Mouse (Mus musculus): Measurements from ENCODE around the gene Dstyk. TPM values are rescaled to one million over a fixed set of nuclear protein-coding genes. Genes with fewer than 3 reads are reported as not detected.
A peak's percentile ranks its signal among the peaks of the same experiment; 100 is the strongest.

The Dstyk gene
- polyA plus RNA-seq, 1 experiment from 2014 or later = 11.6 TPM

- Histone ChIP-seq H3K27ac (ENCODE audit: low read length) (no peak overlapping the region), H3K9ac (ENCODE audit: low read length) (no peak overlapping the region), H3K36me3 (ENCODE audit: control insufficient read depth, insufficient read depth, low read length) (no peaks in the 10 kb centered on the region), H3K27me3 (ENCODE audit: control insufficient read depth, insufficient read depth, low read length) (no peaks in the 10 kb centered on the region), H3K4me1 (ENCODE audit: control insufficient read depth, insufficient read depth, low read length) (no peaks in the 10 kb centered on the region), H3K4me3 (replicated peaks; ENCODE audit: low read length) (no peak overlapping the region), H3K4me2 (ENCODE audit: low read depth, low read length) (no peak overlapping the region), H3K9me3 (replicated peaks; ENCODE audit: control insufficient read depth, low read length) (peaks cover 6% of the 10 kb centered on the region; the same call in 1 of the 2 replicates)
- WGBS = 42% methylated on average over 2 of the region's 2 CpGs
- ATAC-seq (ENCODE audit: insufficient read depth, low FRiP score) = no peak
These were observed 20.6 kb upstream of the Dstyk start for GRCm38 (mm10) chr1:132396705-132397104.

- Histone ChIP-seq H3K27ac (ENCODE audit: low read length) (no peak overlapping the region), H3K4me2 (ENCODE audit: low read depth, low read length) (no peak overlapping the region), H3K4me3 (replicated peaks; ENCODE audit: low read length) (no peak overlapping the region), H3K9ac (ENCODE audit: low read length) (no peak overlapping the region), H3K4me1 (ENCODE audit: control insufficient read depth, insufficient read depth, low read length) (no peaks in the 10 kb centered on the region), H3K9me3 (replicated peaks; ENCODE audit: control insufficient read depth, low read length) (peaks cover 6% of the 10 kb centered on the region; the same call in 1 of the 2 replicates), H3K27me3 (ENCODE audit: control insufficient read depth, insufficient read depth, low read length) (no peaks in the 10 kb centered on the region), H3K36me3 (ENCODE audit: control insufficient read depth, insufficient read depth, low read length) (no peaks in the 10 kb centered on the region)
- ATAC-seq (ENCODE audit: insufficient read depth, low FRiP score) = no peak
- WGBS = 70% methylated on average over 1 of the region's 1 CpGs
These were observed 16.8 kb upstream of the Dstyk start for GRCm38 (mm10) chr1:132400538-132400937.

DNA sequence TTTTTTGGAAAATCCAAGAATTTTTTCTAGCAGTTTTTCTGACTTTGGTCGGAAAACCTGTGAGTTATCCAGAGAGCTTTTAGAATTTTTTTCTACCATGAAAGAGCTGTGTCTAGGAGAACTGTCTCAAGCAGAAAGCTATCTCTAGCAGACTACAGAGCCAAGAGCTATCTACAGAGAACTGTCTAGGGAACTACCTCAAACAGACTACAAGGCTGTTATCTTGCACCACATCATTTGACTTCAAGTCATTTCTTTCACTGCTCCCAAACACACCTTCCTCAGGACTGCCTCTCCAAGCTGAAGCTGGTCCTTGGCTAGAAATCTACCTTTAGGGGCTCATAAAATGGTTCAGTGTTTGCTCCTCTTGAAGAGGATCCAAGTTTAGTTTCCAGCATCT is 15.5 kb upstream of the Dstyk start:
- no peak overlapping the region for H3K4me3 ChIP-seq (replicated peaks; ENCODE audit: low read length)
- H3K9ac ChIP-seq (ENCODE audit: low read length) = no peak overlapping the region
- no peaks in the 10 kb centered on the region for H3K27me3 ChIP-seq (ENCODE audit: control insufficient read depth, insufficient read depth, low read length)
- no peak overlapping the region for H3K4me2 ChIP-seq (ENCODE audit: low read depth, low read length)
- ATAC-seq (ENCODE audit: insufficient read depth, low FRiP score) = no peak
- WGBS = 76% methylated on average over 1 of the region's 1 CpGs
- no peaks in the 10 kb centered on the region for H3K4me1 ChIP-seq (ENCODE audit: control insufficient read depth, insufficient read depth, low read length)
- H3K27ac ChIP-seq (ENCODE audit: low read length) = no peak overlapping the region
- H3K36me3 ChIP-seq (ENCODE audit: control insufficient read depth, insufficient read depth, low read length) = no peaks in the 10 kb centered on the region
- peaks cover 6% of the 10 kb centered on the region; the same call in 1 of the 2 replicates for H3K9me3 ChIP-seq (replicated peaks; ENCODE audit: control insufficient read depth, low read length)

GRCm38 (mm10) chr1:132410657-132411056 is 6.7 kb upstream of the Dstyk start:
- no peak for ATAC-seq (ENCODE audit: insufficient read depth, low FRiP score)
- H3K9ac ChIP-seq (ENCODE audit: low read length) = no peak overlapping the region
- 74% methylated on average over 3 of the region's 3 CpGs for WGBS

GRCm38 (mm10) chr1:132416244-132416942 is 962 bp upstream of the Dstyk start:
- WGBS = 65% methylated on average over 8 of the region's 8 CpGs
- no peak for ATAC-seq (ENCODE audit: insufficient read depth, low FRiP score)
- Histone ChIP-seq H3K9ac (ENCODE audit: low read length) (no peak overlapping the region), H3K4me1 (ENCODE audit: control insufficient read depth, insufficient read depth, low read length) (peaks cover 11% of the 10 kb centered on the region; the same call in 1 of the 2 replicates), H3K27me3 (ENCODE audit: control insufficient read depth, insufficient read depth, low read length) (no peaks in the 10 kb centered on the region), H3K27ac (ENCODE audit: low read length) (no peak overlapping the region), H3K9me3 (replicated peaks; ENCODE audit: control insufficient read depth, low read length) (no peaks in the 10 kb centered on the region), H3K36me3 (ENCODE audit: control insufficient read depth, insufficient read depth, low read length) (no peaks in the 10 kb centered on the region), H3K4me3 (replicated peaks; ENCODE audit: low read length) (peak overlapping the region; percentile 90; the same call in 1 of the 2 replicates), H3K4me2 (ENCODE audit: low read depth, low read length) (peak overlapping the region; percentile 69)

More at GRCm38 (mm10) chr1:132410657-132411056, 6.7 kb upstream of the Dstyk start:
- Histone ChIP-seq H3K27me3 (ENCODE audit: control insufficient read depth, insufficient read depth, low read length) (no peaks in the 10 kb centered on the region), H3K9me3 (replicated peaks; ENCODE audit: control insufficient read depth, low read length) (no peaks in the 10 kb centered on the region), H3K4me3 (replicated peaks; ENCODE audit: low read length) (no peak overlapping the region), H3K36me3 (ENCODE audit: control insufficient read depth, insufficient read depth, low read length) (no peaks in the 10 kb centered on the region), H3K4me1 (ENCODE audit: control insufficient read depth, insufficient read depth, low read length) (no peaks in the 10 kb centered on the region), H3K27ac (ENCODE audit: low read length) (no peak overlapping the region), H3K4me2 (ENCODE audit: low read depth, low read length) (no peak overlapping the region)

GRCm38 (mm10) chr1:132416943-132417290 is 438 bp upstream of the Dstyk start:
- 16% methylated on average over 6 of the region's 6 CpGs for WGBS
- no peaks in the 10 kb centered on the region for H3K9me3 ChIP-seq (replicated peaks; ENCODE audit: control insufficient read depth, low read length)
- H3K4me2 ChIP-seq (ENCODE audit: low read depth, low read length) = peak overlapping the region; percentile 69
- H3K9ac ChIP-seq (ENCODE audit: low read length) = peak overlapping the region; percentile 90
- no peaks in the 10 kb centered on the region for H3K36me3 ChIP-seq (ENCODE audit: control insufficient read depth, insufficient read depth, low read length)
- no peaks in the 10 kb centered on the region for H3K27me3 ChIP-seq (ENCODE audit: control insufficient read depth, insufficient read depth, low read length)
- peak overlapping the region; percentile 90 for H3K4me3 ChIP-seq (replicated peaks; ENCODE audit: low read length)
- H3K4me1 ChIP-seq (ENCODE audit: control insufficient read depth, insufficient read depth, low read length) = peaks cover 11% of the 10 kb centered on the region; the same call in 1 of the 2 replicates
- ATAC-seq (ENCODE audit: insufficient read depth, low FRiP score) = no peak
- H3K27ac ChIP-seq (ENCODE audit: low read length) = peak overlapping the region; percentile 93

DNA sequence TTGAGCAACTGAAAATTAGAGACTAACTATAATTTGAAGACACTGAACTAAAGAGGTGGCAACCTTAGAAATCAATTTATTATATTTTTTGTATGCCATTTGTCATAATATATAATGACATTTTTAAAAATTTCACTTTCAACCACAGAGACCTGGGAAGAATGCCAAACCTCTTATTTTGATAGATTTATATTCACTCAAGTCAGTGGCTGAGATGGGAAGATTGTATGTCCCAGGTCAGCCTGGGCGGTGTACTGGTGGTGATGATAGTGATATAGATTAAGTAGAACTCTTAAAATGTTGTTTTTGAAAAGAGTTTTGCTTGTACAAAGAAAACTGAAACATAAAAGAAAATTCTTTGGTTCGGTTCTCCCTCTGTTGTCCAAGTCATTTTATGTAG is 2.9 kb downstream of the Dstyk start:
- ATAC-seq (ENCODE audit: insufficient read depth, low FRiP score) = no peak
- Histone ChIP-seq H3K27ac (ENCODE audit: low read length) (no peak overlapping the region), H3K27me3 (ENCODE audit: control insufficient read depth, insufficient read depth, low read length) (no peaks in the 10 kb centered on the region), H3K9me3 (replicated peaks; ENCODE audit: control insufficient read depth, low read length) (no peaks in the 10 kb centered on the region), H3K36me3 (ENCODE audit: control insufficient read depth, insufficient read depth, low read length) (no peaks in the 10 kb centered on the region), H3K4me3 (replicated peaks; ENCODE audit: low read length) (no peak overlapping the region), H3K4me2 (ENCODE audit: low read depth, low read length) (no peak overlapping the region), H3K4me1 (ENCODE audit: control insufficient read depth, insufficient read depth, low read length) (peaks cover 11% of the 10 kb centered on the region; the same call in 1 of the 2 replicates), H3K9ac (ENCODE audit: low read length) (no peak overlapping the region)
- WGBS = 67% methylated on average over 2 of the region's 2 CpGs

GRCm38 (mm10) chr1:132420662-132421061 is 3.3 kb downstream of the Dstyk start:
- H3K4me2 ChIP-seq (ENCODE audit: low read depth, low read length) = no peak overlapping the region
- H3K36me3 ChIP-seq (ENCODE audit: control insufficient read depth, insufficient read depth, low read length) = no peaks in the 10 kb centered on the region
- H3K9me3 ChIP-seq (replicated peaks; ENCODE audit: control insufficient read depth, low read length) = no peaks in the 10 kb centered on the region
- H3K4me1 ChIP-seq (ENCODE audit: control insufficient read depth, insufficient read depth, low read length) = peaks cover 11% of the 10 kb centered on the region; the same call in 1 of the 2 replicates
- ATAC-seq (ENCODE audit: insufficient read depth, low FRiP score) = no peak
- H3K9ac ChIP-seq (ENCODE audit: low read length) = no peak overlapping the region
- WGBS = 77% methylated on average over 7 of the region's 7 CpGs
- H3K27ac ChIP-seq (ENCODE audit: low read length) = no peak overlapping the region
- no peaks in the 10 kb centered on the region for H3K27me3 ChIP-seq (ENCODE audit: control insufficient read depth, insufficient read depth, low read length)
- no peak overlapping the region for H3K4me3 ChIP-seq (replicated peaks; ENCODE audit: low read length)

DNA sequence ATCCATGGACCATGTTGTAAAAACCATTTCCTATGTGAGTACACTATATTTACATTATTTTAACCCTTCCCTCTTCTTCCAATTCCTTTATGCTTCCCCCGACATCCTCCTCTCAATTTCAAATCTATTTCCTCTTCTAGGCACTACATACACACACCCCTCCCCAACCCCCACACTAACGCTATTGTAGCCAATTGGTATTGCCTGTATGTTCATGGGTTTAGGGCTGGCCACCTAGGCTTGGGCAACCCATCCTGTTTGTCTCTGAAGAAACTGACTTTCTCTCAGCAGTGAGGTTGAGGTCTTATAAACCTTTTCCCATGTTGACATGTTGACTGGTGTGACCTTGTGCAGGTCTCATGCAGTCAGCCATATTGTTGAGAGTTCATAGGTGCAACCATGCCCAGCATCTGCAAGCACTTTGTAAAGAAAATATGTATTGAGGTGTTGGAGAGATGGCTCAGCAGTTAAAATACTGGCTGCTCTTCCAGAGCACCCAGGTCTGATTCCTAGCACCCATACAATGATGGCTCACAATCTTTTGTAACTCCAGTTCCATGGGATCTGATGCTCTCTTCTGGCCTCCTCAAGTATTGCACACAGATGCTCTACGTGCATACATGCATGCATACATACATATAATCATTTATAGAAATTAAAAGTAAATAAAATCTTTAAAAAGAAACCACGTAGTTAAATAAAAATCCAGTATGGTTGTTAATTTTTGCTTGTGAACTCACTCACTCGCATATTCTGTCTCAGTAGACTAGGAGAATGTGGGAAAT is 5.7 kb downstream of the Dstyk start:
- H3K27me3 ChIP-seq (ENCODE audit: control insufficient read depth, insufficient read depth, low read length) = no peaks in the 10 kb centered on the region
- ATAC-seq (ENCODE audit: insufficient read depth, low FRiP score) = no peak
- no peaks in the 10 kb centered on the region for H3K9me3 ChIP-seq (replicated peaks; ENCODE audit: control insufficient read depth, low read length)
- H3K4me1 ChIP-seq (ENCODE audit: control insufficient read depth, insufficient read depth, low read length) = peaks cover 8% of the 10 kb centered on the region; the same call in 1 of the 2 replicates
- 91% methylated on average over 5 of the region's 5 CpGs for WGBS
- no peak overlapping the region for H3K9ac ChIP-seq (ENCODE audit: low read length)
- no peak overlapping the region for H3K4me2 ChIP-seq (ENCODE audit: low read depth, low read length)
- H3K4me3 ChIP-seq (replicated peaks; ENCODE audit: low read length) = no peak overlapping the region
- no peaks in the 10 kb centered on the region for H3K36me3 ChIP-seq (ENCODE audit: control insufficient read depth, insufficient read depth, low read length)
- no peak overlapping the region for H3K27ac ChIP-seq (ENCODE audit: low read length)

Measured in stomach, embryonic 16.5 days (tissue).